Mouse (Mus musculus): ENCODE measurements around the gene Rps6.
A peak's percentile ranks its signal among the peaks of the same experiment; 100 is the strongest.

Gene Rps6

DNA sequence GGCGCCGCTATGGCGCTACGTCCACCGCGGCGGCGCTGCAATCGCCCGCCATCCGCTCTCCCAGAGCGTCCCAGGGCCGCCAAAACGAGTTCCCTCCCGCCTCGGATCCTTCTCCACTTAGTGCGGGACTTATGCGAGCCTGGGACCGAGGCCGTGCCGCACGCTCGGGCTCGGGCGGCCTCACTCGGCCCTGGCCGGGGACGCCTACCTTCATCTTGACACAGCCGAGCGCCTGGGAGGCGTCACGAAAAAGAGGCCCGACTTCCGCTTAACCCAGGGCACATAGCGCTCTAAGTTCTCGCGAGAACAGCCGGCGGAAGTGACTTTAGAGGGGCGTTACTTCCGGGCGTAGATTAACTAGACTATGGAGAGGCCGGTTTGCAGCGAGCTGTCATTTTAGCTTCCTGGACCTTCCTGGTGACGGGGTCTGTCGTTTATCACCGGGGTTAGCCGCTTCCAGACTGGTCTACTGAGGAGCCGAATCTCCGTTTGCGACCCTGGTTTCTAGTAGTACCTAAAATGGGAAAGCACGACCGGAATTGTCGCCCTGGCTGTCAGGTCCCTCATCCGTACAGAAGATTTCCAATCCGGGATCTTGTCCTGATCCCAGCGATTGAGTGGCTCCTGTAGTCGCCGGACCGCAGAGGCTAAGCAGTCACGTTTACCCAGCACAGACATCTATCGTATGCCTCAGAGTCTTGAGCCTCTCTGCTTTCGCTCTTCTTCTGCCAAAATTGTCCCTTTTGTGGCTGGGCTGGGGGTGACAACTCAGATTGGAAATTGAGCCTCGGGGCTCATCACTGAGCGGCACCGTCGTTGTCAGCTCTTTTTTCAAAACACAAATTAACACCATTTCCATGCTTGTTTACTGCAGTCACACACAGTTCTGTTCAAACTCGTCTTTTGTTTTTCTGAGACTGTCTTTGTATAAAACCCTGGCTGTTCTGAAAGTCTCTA lies at the start of gene Rps6:
Gene Rps6 (minus strand): TSS at position 300 of the 957 bp plus-strand sequence.
- DNase-seq (ENCODE audit: low read depth, low spot score): peak; percentile 95

DNA sequence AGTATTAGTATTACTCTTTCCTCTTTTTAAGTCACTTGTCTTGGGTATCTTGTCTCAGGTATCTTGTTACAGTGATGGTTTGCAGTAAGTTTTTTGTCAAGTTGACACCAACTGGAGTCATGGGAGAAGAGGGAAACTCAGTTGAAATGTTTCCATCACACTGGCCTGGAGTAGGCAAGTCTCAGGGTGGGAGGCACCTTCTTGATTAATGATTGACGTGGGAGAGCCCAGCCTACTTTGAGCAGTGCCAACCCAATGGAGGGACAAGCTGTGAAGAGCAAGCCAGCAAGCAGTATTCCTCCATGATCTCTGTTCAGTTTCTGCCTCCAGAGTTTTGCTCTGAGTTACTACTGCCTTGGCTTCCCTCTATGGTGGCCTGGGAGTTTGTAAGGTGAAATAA lies 48.7 kb upstream of the Rps6 start:
- no peak for DNase-seq (ENCODE audit: low read depth, low spot score)

DNA sequence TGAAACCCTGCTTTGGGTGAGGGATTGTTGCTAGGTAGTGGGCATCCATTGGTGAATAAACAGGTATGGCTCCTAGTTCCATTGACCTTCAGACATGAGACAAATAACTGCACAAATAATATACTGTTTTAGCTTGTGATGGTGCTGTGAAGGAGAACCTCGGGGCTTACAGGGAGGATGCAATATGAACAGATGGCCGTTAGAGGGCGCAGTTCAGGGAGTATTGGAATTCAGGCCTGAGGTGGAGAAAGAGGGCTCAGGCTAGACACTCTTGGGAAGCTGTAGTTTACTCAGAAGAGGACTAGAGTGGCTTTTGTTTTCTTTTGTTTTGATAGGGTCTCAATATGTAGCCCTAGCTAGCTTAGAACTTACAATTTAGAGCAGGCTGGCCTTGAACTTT lies 47.8 kb upstream of the Rps6 start:
- DNase-seq (ENCODE audit: low read depth, low spot score): peak; percentile 40

DNA sequence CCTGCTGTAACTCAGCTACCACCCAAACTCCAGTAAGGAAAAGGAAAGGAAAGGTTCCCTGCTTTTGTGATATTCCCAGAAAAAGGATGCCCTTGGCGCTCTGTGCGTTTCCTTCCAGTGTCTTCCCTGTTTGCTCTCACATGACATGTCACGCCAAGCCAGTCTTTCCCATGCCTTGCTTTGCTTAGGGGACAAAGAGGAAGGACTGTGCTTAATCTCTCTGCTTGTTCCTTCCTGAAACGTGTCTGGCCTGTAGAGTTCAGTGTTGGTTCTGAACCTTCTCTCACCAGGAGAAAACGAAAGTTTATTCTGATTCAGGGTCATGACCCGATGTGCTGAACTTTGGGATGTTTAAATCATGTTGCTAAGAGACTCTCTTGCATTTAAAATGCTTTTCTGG lies 45.1 kb upstream of the Rps6 start:
- no peak for DNase-seq (ENCODE audit: low read depth, low spot score)

DNA sequence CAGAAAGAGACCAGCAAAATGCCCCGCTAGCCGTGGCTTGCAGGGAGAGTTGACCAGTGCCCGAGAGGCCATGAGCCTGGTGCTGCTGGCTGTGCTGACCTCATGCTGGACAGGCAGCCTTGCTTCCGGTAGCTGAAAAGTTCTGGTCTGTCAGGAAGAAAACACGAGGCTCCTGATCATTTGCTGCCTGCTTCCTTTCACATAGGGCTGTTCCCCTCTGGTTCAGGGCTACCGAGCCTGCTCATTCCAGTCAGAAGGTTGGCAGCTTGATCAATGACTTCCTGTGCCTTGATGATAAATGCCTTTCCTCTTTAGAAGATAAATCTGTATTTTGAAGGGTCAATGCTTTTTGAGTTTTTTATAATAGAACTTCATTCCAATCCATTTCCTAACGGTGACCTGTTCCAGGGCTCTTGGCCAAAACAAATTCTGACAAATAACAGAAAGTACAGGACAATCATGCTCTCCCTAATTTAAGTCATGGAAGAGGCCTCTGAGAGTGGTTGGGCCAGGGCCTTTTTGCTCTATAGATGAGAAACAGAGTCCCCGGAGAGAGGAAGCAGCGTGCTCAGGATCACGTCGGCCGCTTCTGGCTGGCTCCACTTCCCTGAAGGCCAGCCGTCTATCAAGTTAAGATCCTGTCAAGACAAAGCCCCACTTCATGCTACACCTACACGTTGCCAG lies 41.7 kb upstream of the Rps6 start:
- DNase-seq (ENCODE audit: low read depth, low spot score): no peak

DNA sequence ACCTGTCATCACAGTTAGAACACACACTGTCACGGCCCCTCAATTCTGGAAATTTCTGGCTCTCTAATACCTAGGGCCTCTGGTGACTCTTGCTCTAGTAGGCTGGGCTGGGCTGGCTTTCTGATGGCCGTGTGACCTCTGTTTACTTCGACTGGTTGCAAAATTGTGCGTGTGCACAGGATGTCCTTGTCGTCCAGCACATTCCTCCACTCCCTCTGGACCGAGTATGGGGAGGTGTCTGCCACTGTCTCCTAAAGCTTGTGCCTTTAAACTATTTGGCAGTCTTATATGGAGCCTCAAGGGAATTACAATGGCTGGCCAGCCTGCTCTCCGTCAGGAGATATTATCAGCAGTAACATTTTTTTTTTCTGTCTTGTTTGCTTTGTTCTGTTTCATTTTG lies 40.2 kb upstream of the Rps6 start:
- no peak for DNase-seq (ENCODE audit: low read depth, low spot score)

DNA sequence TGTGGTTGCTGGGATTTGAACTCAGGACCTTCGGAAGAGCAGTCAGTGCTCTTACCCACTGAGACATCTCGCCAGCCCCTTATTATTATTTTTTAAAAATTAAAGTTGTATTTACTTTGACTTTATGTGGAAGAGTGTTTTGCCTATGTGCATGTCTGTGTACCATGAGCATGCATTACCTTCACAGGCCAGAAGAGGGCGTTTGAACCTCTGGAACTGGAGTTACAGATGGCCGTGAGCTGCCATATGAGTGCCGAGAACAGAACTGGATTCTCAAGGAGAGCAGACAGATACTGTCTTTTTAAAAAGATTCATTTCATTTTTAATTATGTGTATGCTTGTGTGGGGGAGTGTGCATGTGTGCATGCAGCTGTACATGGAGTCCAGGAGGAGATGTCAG lies 30.7 kb upstream of the Rps6 start:
- peak; percentile 67 for DNase-seq (ENCODE audit: low read depth, low spot score)

DNA sequence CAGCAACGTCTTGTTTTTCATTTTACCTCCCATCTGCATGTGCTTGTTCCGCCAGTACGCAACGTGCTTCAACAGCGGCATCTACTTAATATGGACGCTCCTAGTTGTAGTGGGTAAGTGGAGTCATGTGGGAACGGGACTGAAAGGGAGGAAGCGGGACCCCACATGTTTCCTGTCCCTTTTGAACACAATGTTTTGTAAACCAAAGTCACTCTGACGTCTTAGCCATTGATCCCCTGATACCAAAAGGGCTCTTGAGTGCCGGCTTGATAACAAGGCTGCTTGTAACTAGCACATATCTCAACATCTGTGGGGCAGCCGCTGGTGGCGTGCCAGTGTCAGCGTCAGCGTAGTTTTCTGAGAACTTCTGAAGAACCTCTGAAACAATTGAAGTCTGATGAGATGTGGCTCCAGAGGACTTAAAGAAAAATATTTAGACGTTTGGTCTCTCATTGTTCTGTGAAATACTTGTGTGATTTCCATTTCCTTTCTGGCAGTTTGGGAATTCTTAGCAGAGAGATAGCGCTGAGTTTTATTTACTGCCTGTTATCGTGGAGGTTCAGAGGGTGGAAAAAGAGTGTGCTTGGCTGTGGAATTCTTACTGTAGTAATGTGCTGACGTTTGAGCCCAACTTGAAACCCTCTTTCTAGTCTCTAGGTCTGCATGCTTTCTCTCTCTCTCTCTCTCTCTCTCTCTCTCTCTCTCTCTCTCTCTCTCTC lies 29.1 kb upstream of the Rps6 start:
- peak; percentile 92 for DNase-seq (ENCODE audit: low read depth, low spot score)

DNA sequence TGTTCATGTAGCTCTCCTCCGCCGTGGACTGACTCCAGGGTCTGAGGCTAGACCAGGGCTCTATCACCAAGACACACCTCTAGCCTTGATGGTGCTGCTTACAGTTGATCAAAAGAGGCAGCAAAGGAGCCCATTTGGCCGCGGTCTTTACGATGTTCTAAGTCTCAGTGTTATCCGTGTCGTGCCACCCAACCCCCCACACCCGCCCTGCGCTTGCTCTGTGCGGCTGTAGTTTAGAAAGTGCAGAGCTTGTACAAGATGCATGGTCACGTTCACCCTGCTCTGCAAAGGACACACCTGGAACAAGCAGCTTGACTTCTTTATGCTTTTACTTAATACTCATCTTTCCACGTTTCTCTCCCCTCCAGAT lies 28.6 kb upstream of the Rps6 start:
- DNase-seq (ENCODE audit: low read depth, low spot score): no peak

DNA sequence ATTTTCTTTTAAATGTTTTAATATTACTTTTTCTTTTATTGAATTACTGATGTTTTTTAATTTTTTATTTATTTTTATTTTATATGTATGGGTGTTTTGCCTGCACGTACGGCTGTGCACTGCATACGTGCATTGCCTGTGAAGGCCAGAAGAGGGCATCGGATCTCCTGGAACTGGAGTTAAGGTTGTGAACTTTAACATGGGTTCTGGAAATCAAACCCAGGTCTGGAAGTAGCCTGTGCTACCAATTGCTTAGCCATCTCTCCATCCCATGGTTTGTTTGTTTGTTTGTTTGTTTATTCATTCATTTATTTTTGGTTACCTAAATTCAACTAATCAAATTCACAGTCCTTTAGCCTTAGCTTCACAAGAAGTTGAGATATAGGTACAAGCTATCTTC lies 27.7 kb upstream of the Rps6 start:
- peak; percentile 84 for DNase-seq (ENCODE audit: low read depth, low spot score)

DNA sequence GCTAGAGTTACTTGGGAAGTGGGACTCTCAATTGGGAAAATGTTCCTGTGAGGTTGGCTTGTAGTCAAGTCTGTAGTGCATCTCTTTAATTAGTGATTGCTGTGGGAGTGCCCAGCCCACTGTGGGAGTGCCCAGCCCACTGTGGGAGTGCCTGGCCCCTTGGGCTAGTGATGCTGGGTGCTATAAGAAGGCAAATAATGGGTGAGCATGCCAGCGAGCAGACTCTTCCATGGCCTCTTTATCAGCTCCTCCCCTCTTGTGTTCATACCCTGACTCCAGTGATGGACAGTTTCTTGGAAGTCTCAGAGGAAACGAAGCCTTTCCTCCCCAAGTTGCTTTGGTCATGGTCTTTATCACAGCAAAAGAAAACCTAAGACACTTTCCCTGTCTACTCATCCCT lies 25.2 kb upstream of the Rps6 start:
- no peak for DNase-seq (ENCODE audit: low read depth, low spot score)

DNA sequence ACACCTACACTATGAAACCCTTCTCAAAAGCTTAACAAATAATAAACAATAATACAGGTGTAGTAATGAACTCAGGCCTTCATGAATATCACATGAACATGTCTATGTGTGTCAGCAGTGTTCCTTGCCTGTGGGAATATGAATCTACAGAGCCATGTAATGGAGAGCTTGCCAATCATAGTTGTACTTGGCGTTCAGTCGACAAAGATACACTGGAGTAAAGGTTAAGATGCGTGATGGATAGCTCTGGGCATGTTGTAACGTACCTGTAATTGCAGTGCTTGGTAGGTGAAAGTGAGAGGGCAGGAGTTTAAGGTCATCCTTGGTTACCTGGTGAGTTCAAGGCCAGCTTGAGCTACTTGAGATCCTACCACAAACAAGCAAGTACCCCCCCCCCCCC lies 24.0 kb upstream of the Rps6 start:
- no peak for DNase-seq (ENCODE audit: low read depth, low spot score)

DNA sequence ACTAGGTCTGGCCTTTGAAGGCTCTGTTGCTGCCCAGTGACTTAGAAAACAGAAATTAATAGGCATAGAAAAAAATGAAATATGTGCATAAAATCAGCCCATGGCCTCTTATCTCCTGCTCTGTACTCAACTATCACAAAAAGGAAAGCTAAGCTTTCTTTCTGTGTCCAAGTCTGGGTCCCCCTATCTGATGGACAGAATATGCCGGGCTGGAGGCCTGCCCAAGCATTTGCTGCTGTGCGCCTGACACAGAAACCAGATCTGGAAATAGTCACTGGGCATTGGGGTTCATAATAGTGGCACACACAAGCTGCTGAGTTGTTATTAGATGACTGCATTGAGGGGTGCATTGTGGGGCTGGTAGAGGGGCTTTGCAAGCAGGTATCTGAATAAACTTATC lies 22.3 kb upstream of the Rps6 start:
- DNase-seq (ENCODE audit: low read depth, low spot score): no peak

DNA sequence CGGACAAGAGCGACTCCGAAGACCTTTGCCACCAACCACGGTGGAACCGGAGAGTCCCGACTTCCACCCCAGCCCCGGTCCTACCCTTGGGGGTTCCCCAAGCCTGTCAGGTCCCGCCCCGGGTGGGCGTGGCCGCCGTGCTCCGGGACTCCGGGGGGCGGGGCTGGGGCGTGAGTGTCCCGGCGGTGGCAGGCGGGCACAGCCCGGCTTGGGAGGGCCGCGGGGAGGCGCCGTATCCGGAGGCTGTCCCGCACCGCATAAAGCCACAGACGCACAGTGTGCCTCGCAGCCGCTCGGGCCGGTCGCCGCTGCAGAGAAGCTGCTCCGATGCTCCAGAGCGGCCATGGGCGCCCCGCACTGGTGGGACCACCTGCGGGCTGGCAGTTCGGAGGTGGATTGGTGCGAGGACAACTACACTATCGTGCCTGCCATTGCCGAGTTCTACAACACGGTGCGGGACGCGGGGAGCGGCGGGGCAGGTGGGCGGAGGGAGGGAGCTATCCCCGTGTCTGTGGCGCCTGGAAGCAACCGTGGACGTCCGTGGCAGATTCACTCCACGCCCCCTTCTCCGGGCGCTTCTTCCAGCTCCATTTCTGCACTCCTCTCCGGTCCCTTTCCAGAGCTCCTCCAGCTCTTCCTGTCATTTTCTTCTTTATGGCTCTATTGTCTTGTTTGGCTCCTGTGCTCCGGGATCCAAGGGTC lies 17.1 kb upstream of the Rps6 start, which contains the start of gene Acer2:
Gene Acer2 (plus strand): TSS at position 251 of the 702 bp plus-strand sequence.
- DNase-seq (ENCODE audit: low read depth, low spot score): peak; percentile 94

DNA sequence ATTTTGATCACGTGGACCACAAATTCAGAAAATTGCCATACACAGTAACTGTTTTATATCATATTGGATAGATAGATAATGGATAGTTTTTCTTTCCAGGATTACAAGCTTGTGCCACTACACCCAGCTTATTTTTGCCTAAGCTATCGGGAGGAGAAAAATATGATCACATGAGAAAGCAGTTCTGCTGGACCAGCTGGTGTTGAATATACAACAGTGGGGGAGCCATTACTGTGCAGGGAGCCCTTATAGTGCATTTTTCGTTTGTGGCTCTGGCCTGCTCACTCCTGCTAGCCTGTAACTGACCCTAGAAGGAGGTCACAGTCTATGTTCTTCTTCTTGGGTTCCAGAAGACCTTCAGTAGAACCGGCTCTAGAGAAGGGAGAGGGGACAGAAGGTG lies 15.9 kb upstream of the Rps6 start:
- DNase-seq (ENCODE audit: low read depth, low spot score): no peak

DNA sequence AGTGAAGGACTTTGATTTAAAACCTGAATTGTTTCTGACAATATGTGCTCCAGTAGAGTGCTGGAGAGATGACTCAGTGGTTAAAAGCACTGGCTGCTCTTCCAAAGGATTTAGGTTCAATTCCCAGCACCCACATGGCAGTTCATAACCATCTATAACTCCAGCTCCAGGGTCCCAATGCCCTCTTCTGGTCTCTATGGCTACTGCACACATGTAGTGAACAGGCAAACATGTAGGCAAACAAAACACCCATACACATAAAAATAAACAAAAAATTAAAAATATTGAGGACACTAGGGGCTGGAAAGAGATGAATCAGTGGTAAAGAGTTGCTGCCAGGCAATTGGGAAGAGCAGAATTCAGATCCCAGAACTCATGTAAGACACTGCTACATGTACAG lies 14.8 kb upstream of the Rps6 start:
- DNase-seq (ENCODE audit: low read depth, low spot score): no peak

DNA sequence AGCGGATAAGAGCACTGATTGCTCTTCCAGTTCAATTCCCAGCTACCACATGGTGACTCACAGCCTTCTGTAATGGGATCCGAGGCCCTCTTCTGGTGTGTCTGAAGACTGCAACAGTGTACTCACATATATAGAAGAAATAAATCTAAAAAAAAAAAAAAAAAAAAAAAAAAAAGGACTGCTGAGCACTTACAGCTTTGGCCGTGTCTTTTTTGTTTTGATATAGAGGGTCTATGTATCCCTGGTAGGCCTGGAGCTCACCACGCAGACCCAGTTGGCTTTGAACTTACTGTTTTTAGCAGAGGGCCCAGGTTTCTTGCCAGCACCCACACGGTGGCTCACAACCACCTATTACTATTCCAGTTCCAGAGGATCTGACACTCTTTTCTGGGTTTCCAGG lies 6.9 kb upstream of the Rps6 start:
- DNase-seq (ENCODE audit: low read depth, low spot score): no peak

DNA sequence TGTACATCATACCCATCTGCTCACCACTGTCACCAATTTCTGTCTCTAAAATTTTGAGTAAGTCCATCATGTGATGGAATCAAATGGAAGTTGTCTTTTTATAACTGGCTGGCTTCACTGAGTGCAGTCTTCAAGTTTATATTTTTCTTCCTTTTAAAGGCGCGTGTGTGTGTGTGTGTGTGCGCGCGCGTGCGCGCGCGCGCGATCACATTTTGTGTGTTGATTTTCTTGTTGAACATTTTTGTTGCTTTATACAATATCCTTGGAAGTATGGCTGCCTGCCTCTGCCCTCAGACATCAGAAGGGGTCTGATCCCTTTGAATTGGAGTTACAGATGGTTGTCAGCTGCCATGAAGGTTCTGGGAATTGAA lies 843 bp upstream of the Rps6 start:
- DNase-seq (ENCODE audit: low read depth, low spot score): no peak

DNA sequence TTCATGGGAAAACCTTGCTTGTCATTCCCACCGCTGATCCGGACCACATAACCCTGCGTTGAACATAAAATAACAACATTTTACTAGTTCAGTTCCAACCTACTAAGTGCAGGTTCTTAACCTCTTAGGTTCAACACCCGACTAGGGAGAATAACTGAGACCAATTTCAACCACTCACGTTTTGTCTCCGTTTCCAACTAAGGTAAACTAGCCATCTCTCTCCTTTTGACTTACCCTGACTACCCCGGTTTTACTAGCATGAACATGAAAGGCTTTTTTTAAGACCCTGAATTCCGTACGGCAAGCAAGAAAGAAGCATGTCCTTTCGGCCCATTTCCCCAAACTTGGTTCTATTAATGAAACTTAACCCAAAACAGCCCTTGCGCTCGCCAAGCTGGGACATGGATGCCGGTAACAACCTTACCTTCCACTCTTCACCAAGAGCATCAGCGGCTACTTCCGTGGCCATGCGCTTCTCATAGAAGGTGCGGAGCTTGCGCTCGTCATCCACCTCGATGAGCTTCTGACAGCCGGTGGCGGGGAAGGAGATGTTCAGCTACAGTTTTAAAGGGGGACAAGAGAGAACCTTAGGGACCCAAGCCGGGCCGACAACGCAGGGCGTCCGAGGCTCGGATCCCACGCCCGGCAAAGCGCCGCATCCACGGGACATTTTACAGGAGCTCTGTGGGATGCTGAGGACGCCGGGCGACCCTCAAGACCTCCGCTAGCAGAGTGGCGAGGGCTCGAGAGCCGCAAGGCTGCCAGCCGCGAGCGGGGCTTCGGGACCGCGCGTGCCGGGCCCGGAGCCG lies 704 bp downstream of the Rps6 start:
- DNase-seq (ENCODE audit: low read depth, low spot score): peak; percentile 41

DNA sequence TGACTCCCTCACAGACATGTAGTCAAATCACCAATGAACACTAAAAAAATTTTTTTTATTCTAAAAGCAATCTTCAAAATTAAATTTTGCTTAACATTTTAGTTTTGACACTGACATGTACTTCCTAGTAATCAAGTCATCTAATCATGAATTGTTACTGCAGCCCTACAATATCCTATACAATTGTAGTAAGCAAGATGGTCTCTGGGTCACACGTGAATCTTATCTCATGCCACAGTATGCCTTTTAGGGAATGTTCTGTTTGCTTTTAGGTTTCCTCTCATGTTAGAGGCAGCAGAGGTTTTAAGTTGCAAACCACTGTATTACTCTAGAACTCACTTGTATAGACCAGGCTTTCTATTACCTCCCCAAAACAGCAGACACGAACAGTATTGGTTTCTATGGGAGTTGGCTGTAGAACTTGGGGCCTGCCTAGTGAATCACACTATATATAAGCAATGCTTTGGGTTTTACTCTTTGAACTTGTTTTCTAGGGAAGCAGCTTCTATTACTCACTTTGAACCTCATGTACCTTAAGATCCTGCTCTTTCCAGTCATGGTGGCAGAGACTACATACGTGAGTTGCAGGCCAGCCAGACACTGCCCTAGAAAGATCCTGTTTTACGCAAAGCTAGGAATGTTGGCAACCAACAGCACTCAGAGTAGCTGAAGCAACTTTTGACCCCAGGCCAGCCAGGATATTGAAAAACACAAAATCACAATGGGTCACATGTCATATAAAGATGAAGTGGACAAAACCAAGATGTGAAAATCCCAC lies 4.2 kb downstream of the Rps6 start:
- DNase-seq (ENCODE audit: low read depth, low spot score): peak; percentile 35
